ENCODE assay signal across 10 mouse cellular contexts in the genomic region with DNA sequence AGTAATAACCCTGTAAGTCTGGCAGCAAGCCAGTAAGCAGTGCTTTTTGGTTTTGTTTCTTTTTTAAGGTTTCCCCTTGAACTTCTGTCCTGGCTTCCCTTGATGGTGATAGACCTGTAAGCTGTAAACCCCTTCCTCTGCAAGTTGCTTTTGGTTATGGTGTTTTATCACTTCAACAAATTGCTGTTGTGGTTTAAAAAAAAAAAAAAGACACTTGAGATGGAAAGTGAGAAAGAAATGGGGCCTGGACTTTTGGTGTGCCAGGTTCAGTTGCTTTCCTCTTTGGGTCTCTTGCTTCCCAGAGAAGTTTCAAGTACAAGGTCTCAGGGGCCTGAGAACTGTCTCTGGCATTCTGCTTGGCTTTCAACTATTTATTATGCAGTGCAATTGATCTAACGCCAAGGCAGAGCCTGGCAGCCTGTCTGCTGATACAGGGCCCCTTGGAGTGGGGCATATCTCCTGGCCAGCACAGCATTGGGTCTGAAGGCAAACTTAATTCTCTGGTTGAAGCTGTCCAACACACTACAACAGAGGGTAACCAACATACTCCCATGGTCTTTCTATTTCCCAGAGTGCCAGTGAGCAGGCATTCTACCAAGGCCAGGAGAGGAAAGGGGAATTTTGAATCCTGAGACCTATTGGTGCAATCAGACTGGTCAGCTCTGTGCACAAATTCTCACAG. TPM values are rescaled to one million over a fixed set of nuclear protein-coding genes. Genes with fewer than 3 reads are reported as not detected.
A peak's percentile ranks its signal among the peaks of the same experiment; 100 is the strongest.
DNase-seq lines count a peak whose midpoint lies in the region; TF ChIP-seq lines count a peak whose summit lies in the region.
"Had no signal": no experiment of that assay in that cellular context is flagged by ENCODE, and none has a peak within 500 bp of the region (broad histone marks: within the 10 kb centered on the region; RNA-seq: fewer than 3 reads in every experiment).

No protein-coding gene starts in this region.

- peak; percentile 54 to 56 for DNase-seq in heart, adult 18-20 months
- DNase-seq in heart, postnatal 25 days (ENCODE audit: low spot score) = no peak
- peak; percentile 60 for DNase-seq in liver, adult 2 months (ENCODE audit: extremely low read depth, low read depth, low spot score)
- DNase-seq in liver = no peak
- DNase-seq in heart, postnatal 14 days = peak; percentile 23 to 35
- DNase-seq in layer of hippocampus, postnatal 10 days (ENCODE audit: low spot score in 2 of 2) = no peak

- TF ChIP-seq CTCF in liver, adult 2 months (IDR thresholded peaks at IDR 0.05; ENCODE audit: low read depth, low read length) = no peak

- intact Hi-C loops in heart, postnatal 25 days (cut with DNase I) = no loop called here
- intact Hi-C loops in heart, postnatal 14 days (cut with DNase I) = no loop called here

- 3% methylated on average over 1 of the region's 1 CpGs for WGBS in liver, adult 2 months

- no peak overlapping the region for H3K9ac ChIP-seq in liver, adult 2 months (ENCODE audit: low read depth, low read length)
- H3K9ac ChIP-seq: liver, embryonic 12.5 days had no signal

- H3K27me3 ChIP-seq in liver, adult 2 months (ENCODE audit: control insufficient read depth, insufficient read depth, low read length) = no peaks in the 10 kb centered on the region
- H3K27me3 ChIP-seq: liver, embryonic 12.5 days had no signal

- peaks cover 35% of the 10 kb centered on the region for H3K79me2 ChIP-seq in liver, adult 2 months (ENCODE audit: control insufficient read depth, insufficient read depth, low read length)

- TF ChIP-seq POLR2A in liver, adult 2 months (IDR thresholded peaks at IDR 0.05; ENCODE audit: extremely low read depth, insufficient read depth, low read length) = no peak

- H3K4me1 ChIP-seq in liver, adult 2 months (ENCODE audit: control insufficient read depth, insufficient read depth, low read length) = peaks cover 30% of the 10 kb centered on the region
- H3K4me1 ChIP-seq in brown adipose tissue, adult 24 weeks (ENCODE audit: control insufficient read depth, insufficient read depth, insufficient read length, low read length) = peaks cover 37% of the 10 kb centered on the region

- H3K27ac ChIP-seq in liver, adult 2 months (replicated peaks; ENCODE audit: insufficient read depth, low read depth, low read length) = peak overlapping the region; percentile 62; the same call in 1 of the 2 replicates
- H3K27ac ChIP-seq in brown adipose tissue, adult 24 weeks (replicated peaks; ENCODE audit: low read depth, low read length) = peak overlapping the region; percentile 75
- H3K27ac ChIP-seq: liver, embryonic 12.5 days; macrophage had no signal

- H3K4me3 ChIP-seq in liver, adult 2 months (ENCODE audit: insufficient read depth, low read depth, low read length) = no peak overlapping the region
- H3K4me3 ChIP-seq in brown adipose tissue, adult 24 weeks (ENCODE audit: insufficient read depth, low read depth, low read length) = no peak overlapping the region
- H3K4me3 ChIP-seq: liver, embryonic 12.5 days; myocyte had no signal

- H3K36me3 ChIP-seq in liver, adult 2 months (ENCODE audit: control insufficient read depth, insufficient read depth, low read length) = peaks cover 19% of the 10 kb centered on the region

RNA-seq across cellular contexts. Expression of gene Cdip1, which starts 16.7 kb away (rescaled TPM):
- total RNA-seq in heart, adult 18-20 months (2021) = 10 to 100 TPM; 60.1 to 68.1 TPM
- 10 to 100 TPM; 65.3 to 66.9 TPM for total RNA-seq in heart, postnatal 25 days (2021)
- 46.2 and 47.4 TPM in 2 replicates for total RNA-seq in liver, adult 2 months (2014; rRNA removed)
- polyA plus RNA-seq in liver, adult 2 months (2012; rRNA removed) = 101 and 116 TPM in 2 replicates
- 98.7 and 99.2 TPM in 2 replicates for polyA plus RNA-seq in brown adipose tissue, adult 24 weeks (2012; ENCODE audit: insufficient read depth, insufficient read length, missing spikeins)
- total RNA-seq in heart, postnatal 14 days (2021) = 10 to 100 TPM; 78.8 to 81.3 TPM
- 100 to 1,000 TPM; 137 to 139 TPM for total RNA-seq in layer of hippocampus, postnatal 10 days (2021)

RNA-seq across cellular contexts. Expression of gene Hmox2, which starts 47.3 kb away (rescaled TPM):
- 10 to 100 TPM; 76.9 to 95.9 TPM for total RNA-seq in heart, adult 18-20 months (2021)
- total RNA-seq in heart, postnatal 25 days (2021) = 10 to 100 TPM; 73.5 to 75.5 TPM
- 40.7 and 52.9 TPM in 2 replicates for total RNA-seq in liver, adult 2 months (2014; rRNA removed)
- 25.4 and 28.3 TPM in 2 replicates for polyA plus RNA-seq in liver, adult 2 months (2012; rRNA removed)
- 74.8 and 95.3 TPM in 2 replicates for polyA plus RNA-seq in brown adipose tissue, adult 24 weeks (2012; ENCODE audit: insufficient read depth, insufficient read length, missing spikeins)
- total RNA-seq in heart, postnatal 14 days (2021) = 10 to 100 TPM; 70.5 to 71.1 TPM
- 10 to 100 TPM; 74.1 to 74.5 TPM for total RNA-seq in layer of hippocampus, postnatal 10 days (2021)

RNA-seq across cellular contexts. Expression of gene Nmral1, which starts 54.3 kb away (rescaled TPM):
- 1 to 10 TPM; 2.0 to 3.0 TPM for total RNA-seq in heart, adult 18-20 months (2021)
- 1 to 10 TPM; 2.4 to 2.7 TPM for total RNA-seq in heart, postnatal 25 days (2021)
- total RNA-seq in liver, adult 2 months (2014; rRNA removed) = 10.0 and 11.2 TPM in 2 replicates
- 4.8 and 7.8 TPM in 2 replicates for polyA plus RNA-seq in liver, adult 2 months (2012; rRNA removed)
- 4.0 and 5.7 TPM in 2 replicates for polyA plus RNA-seq in brown adipose tissue, adult 24 weeks (2012; ENCODE audit: insufficient read depth, insufficient read length, missing spikeins)
- total RNA-seq in heart, postnatal 14 days (2021) = 1 to 10 TPM; 3.2 to 4.5 TPM
- total RNA-seq in layer of hippocampus, postnatal 10 days (2021) = 10 to 100 TPM; 12.8 to 15.0 TPM

Comparison
In these comparisons a context has a peak if more than half of its experiments do, and no peak if none do; other contexts are left out.
1. DNase-seq: peak in heart, adult 18-20 months (2 of 2), liver, adult 2 months (single experiment) and heart, postnatal 14 days (2 of 2); none in heart, postnatal 25 days (single experiment), liver (single experiment) and layer of hippocampus, postnatal 10 days (0 of 2).